Mouse (Mus musculus) T-cell, adult 2 months (primary cell): Measurements from ENCODE around the gene Iqsec2.
A peak's percentile ranks its signal among the peaks of the same experiment; 100 is the strongest.
"Not testable (repeated sequence)": the region's sequence is repeated elsewhere in the genome, so short reads cannot be mapped to it uniquely, and the experiment has no call there.

Experiments
- DNase-seq: peaks from one replicate; pipeline ENCODE4 v3.0.0; 2022; ENCODE audit warnings: low spot score

Iqsec2 gene

DNA sequence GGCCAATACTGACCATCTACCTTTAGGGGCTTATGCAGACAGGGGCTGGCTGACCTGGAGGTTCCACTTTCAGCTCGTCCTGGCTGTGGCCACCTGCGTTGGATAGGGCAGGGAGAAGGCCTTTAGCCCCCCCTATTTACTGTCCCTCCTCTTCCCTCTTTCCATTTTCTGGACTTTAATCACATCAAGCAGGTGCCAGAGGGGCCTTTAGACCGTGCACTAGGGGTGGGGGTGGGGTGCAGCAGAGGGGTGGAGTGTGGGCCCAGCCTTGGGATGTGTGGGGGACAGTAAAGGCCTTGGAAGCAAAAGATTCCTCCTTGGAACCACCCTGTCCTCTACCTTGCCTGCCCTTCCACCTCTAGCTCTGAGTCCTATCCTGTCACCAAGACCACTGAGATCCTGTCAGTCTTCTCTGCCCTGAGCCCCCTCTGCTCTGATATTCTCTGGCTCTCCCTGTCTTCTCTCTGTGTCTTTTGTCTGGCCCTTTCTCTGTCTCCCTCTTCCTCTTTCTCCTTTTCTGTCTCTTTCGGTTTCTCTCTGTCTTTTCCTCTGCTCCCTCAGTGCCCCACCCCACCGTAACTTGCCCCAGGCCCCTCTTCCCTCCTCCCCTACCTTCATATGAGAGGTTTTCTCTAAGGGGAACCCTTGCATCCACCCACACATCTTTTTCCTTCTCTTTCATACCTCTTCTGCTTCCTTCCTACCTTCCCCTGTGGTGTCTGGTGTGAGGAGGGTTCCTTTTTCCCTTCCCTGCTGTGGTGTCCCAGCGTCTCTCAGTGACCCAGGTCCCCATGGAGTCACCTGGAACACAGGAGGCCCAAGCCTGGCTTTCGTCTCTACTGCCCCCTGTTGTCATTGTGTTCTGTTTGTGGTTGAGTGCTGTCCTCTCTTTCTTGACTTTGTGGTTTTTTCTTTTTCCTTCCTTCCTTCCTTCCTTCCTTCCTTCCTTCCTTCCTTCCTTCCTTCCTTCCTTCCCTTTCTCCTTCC lies 35.9 kb downstream of the Iqsec2 start:
- no peak for DNase-seq

DNA sequence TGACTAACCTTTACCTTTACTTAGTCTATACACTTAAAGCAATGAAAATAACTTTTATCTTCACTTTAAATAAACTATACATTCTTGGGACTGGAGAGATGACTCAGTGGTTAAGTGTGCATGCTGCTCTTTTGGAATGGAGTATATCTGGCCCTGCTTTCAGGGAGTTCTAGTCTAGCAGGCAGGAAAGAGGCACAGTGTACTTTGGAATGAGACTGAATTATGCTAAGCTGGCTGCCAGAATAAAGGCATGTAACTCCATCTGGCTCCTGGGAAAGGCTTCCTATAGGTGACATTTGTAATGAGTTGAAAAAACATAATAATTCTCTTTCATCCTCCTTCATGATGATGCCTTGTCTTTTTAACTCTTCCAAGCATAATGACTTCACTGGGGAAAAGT lies 43.1 kb downstream of the Iqsec2 start:
- no peak for DNase-seq

DNA sequence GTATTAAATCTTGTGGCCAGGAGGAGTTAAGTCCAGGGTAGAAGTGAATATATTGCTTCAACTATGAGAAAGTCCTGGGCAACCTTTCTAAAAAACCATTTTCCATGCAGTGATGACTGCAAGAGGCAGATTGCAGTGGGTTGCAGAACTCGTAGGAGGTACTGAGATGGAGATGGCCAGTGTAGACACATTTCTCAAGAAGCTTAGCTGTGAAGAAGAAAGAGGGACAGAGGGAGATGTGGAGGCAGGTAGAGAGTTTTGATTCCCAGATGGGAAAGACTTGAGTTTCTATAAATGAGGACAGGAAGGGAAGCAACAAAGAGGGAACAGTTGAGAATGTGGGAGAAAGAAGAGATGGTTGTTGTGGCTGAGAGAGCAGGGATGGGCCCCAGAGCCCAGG lies 47.2 kb downstream of the Iqsec2 start:
- no peak for DNase-seq

DNA sequence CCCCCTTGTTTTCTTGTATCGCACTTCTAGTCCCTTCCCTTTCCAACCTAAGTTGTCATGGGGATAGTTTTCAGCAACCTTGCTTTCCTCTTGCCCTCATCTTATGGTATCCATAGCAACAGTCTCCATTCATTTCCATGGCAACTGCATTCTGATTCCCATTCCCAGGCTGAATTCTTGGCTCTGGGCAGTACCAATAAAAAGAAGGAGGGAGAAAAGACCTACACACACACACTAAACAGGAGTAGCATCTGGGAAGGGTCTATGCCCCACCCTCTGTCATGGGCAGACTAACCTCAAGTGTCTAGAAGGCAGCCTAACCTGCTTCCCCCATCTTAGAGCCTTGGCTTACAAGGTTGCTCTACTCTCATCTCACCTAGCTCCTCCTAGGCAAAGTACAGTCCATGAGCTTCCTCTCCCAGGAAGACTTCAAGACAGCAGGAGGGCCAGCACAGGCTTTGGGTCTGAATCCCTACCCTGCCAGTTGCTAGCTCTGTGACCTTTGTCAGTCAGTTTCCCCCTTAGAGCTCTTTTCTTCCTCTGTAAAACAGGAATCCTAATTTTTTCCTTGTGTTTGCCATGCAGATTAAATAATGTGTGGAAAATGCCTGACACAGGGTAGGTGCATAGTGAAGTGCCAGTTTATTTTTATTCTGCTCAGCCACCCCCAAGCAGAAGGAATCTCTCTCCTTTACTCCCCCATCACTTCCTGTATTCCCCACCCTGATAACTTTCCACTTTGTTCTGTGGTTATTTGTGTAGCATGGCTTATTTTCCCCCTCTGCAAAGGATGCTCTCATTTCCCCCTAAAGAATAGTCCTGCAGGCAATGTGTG lies 54.0 kb downstream of the Iqsec2 start:
- DNase-seq = no peak

DNA sequence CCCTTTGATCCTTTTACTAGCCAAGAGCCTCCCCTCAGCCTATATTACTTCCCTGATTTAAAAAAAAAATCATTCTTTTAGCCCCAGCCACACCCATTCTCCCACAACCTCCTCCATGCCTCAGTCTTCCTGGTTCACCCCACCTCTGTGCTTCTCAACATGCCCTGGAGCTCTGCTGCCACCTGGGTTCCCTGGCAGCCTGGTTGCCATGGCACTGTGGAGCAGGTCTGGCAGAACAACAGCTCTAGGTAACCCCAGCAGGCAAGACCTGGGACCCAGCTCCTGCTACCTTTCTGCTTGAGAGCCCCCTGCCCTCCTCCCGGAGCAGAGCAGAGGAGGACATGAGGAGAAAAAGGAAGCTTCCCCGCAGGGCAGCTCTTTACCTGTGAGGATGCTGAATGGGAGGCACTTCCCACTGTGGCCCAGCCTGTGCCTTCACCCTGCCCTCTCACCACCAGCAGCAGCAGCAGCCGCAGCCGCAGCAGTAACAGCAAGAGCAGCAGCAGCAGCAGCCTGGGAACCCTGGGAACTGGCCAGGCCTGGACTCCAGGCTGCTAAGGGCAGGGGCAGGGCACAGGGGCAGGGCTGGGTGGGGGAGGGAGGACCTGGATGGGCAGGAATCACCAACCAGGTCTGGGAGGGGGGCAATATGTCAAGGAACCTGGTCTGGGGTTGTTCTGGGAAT lies 57.8 kb downstream of the Iqsec2 start:
- DNase-seq = no peak

DNA sequence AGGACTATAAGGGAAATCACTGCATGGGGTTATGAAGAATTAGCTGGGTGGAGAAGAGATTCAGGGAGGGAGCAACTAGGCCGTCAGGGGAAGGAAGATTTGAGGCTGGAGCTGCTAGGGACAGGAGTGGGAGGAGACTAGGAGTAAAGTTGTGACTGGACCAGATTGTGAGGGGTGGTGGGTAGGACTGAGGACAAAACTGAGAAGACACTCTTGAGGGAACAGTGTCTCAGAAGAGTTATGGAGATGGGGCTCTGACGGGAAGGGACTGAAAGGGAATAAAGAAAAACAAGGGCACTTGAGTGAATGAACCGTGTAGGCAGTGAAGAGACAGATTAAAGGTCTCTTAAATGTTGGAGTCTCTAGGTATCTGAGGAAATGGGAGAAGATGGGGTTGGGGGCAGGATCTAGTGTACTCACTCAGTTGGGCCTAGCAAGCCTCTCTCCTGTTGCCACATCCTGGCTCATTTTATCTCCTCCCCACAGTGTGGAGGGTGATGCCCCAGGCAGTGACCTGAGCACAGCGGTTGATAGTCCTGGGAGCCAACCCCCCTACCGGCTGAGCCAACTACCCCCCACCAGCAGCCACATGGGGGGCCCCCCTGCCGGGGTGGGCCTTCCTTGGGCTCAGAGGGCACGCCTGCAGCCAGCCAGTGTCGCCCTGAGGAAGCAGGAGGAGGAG lies 58.5 kb downstream of the Iqsec2 start:
- no peak for DNase-seq

DNA sequence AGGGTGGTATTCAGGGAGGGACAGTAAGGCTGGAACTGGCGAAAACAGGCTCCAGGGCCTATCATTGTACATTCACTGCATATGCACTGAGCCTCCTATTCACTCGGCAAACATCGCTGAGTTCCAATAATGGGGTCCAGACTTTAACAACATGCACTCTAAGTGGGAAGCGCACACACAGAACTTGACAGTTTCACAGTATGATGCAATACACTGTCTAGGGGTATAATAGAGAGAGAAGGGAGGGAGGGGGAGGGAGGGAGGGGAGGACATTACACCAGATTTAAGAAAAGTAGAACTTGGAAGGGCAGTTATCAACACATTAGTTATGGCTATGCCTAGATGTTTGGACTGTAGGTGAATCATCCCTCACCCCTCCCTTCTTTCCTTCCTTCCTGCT lies 59.2 kb downstream of the Iqsec2 start:
- DNase-seq = no peak

DNA sequence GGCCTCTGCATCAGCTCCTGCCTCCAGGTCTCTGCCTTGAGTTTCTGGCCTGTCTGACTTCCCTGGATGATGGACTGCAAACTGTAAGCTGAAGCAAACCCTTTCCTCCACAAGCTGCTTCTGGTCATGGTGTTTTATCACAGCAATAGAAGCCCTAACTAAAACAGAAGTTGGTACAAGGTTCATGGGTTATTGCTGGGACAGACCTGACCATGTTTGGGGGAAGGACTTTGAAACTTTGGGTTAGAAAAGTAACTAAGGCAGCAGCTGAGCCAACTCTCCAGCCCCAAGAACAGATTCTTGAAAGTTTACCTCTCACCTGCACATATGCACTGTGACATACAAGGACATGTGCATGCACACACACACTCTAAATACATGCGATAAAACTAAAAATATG lies 61.4 kb downstream of the Iqsec2 start:
- no peak for DNase-seq

DNA sequence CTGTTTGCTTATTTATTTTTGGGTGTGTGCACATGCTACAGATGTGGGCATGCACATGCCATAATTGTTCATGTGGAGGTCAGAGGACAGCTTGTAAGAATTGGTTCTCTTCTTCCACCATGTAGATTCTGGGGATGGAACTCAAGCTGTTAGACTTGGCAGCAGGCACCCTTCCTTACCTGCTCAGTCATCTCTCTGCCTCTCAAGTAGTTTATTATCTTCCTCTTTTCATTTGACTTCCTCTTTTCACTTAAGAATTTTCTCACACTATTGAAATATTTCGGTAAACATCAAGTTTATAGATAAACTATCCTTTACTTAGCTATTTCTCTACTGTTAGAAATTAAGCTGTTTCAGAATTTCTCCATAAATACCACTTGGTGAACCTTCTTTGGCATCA lies 70.6 kb downstream of the Iqsec2 start:
- DNase-seq = no peak

DNA sequence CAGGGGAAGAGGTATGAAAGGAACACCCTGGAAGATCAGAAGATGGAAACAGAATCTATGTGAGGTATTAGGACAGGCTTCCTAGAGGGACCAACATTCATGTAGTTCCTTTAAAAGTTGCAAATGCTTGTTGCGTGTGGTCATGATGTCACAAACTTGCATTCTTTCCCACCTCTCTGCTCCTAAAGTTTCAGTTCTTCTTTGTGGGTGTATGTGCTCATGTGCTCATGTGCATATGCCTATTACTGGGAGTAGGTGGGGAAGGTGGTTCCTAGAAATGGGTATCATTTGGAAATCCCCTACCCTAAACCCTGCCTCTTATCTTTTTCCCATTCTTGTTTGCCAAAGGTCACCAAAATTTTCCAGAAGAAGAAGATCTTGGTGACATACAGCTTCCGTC lies 74.5 kb downstream of the Iqsec2 start:
- no peak for DNase-seq

DNA sequence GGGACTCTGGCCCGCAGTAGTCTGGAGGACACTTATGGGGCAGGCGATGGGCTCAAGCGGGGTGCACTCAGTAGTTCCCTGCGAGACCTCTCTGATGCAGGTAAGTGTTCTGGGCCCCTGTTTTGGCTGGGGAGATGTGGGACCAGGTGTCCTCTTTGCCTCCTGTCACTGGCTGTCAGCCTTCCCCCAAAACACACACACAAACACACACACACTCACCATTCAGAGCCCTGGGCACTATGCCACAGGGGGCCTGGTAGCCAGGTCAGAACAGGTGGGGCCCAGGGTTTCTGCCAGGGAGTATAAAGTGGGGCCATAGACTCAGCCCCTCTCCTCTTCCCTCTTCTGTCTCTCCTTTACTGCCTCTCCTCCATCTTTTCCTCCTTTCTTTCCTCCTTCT lies 77.7 kb downstream of the Iqsec2 start:
- no peak for DNase-seq

DNA sequence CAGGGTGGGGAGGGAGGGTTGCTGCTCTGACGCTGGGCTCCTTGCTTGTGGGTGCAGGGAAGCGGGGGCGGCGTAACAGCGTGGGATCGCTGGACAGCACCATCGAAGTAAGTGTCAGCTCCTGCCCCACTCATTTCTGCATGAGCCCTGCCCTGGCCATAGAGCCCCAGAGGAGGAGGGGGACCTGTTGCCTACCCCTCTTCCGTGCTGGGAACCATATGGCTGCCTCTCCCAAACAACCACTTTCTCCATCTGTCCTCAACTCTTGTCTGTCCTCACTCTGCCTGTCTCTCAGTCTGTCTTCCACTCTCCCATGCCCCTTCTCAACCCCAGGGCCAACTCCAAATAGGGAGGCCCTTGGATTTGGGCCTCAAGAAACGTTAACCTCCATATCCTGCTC lies 78.2 kb downstream of the Iqsec2 start:
- DNase-seq = no peak

DNA sequence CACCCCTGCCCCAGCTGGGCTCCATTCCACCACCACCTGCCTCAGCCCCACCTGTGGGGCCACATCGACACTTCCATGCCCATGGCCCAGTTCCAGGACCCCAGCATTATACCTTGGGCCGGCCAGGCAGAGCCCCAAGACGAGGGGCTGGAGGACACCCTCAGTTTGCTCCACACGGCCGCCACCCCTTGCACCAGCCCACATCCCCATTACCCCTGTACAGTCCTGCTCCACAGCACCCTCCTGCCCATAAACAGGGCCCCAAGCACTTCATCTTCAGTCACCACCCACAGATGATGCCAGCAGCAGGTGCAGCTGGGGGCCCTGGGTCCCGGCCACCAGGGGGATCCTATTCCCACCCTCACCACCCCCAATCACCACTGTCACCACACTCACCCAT lies 79.2 kb downstream of the Iqsec2 start:
- no peak for DNase-seq

DNA sequence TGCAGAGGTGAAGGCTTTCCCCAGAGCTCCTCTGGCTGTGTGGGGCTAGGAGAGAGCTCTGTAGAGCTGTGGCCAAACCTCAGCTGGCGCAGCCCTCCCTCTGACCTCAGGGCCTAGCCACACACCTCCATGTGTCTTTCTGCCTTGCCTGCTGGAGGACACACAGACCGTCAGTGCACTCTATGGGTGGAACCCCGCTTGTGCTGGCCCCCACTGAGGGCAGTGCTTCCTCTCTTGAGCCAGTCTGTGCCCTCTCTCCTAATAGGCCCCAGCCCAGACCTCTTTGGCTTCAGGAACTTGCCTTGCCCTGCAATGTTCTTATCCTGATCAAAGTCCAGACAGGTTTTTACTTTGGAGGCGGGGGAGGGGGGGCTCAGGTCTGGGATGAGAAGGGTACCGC lies 80.2 kb downstream of the Iqsec2 start:
- no peak for DNase-seq

DNA sequence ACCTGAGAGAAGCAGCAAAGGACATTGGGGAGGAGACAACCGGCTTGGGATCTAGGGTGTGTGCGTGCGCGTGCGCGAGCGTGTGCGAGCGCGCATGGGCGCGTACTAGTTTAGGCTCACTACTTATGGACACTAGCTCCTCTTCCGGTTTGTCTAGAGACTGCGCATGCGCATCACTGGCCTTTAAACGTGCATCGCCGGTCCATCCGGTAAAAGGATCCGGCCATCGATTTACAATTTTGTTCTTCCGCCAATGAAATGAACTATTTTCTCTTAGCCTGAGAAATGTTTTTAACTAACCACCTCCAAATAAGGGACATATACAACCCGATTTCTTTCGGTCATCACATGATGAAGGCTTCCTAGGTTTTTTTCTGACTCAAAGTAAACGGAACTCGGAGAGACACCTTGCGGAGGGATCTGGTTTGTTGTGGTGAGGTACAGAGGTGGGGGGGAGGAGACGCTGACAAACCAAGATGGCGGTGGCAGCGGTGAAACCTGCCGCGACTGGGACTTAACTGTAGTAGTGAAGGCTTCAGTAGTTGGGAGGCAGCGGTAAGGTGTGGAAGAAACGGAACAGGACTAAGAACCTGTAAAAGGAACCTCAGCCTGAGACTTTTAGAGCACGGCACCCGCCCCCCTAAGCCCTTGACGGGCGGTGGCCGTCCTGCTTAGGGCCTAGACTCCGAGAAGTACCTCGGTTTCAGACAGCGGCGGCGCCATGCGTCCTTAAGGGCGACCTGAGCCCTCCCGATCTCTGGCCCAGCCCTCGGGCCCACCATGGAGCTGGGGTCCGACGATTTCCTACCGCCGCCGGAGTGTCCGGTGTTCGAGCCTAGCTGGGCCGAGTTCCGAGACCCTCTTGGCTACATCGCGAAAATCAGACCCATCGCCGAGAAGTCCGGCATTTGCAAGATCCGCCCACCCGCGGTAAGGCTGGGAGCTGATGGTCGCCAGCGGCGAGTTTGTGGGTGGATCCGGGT lies 89.0 kb downstream of the Iqsec2 start, which contains the start of gene Kdm5c:
TSS of gene Kdm5c (plus strand) at position 240 of the 983 bp plus-strand sequence.
- DNase-seq = peak; percentile 94

DNA sequence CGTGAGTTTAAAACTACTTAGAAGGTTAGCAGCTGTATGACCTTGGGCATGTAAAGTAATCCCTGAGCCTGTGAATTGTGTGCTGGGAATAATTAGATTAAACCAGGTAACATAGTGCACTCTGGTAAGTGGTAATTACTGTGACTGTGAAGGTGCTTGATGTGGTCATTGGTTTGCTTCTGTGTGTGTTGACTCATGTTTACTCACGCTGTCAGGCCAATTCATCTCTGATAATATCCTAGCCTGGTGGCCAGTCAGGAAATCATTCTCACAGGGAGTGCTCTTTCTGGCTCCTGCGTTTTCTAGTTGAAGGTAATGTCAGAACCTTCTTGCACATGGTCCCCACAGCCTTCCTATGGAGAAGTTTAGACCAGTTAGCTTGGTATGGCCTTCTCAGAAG lies 90.1 kb downstream of the Iqsec2 start:
- peak; percentile 4 for DNase-seq

DNA sequence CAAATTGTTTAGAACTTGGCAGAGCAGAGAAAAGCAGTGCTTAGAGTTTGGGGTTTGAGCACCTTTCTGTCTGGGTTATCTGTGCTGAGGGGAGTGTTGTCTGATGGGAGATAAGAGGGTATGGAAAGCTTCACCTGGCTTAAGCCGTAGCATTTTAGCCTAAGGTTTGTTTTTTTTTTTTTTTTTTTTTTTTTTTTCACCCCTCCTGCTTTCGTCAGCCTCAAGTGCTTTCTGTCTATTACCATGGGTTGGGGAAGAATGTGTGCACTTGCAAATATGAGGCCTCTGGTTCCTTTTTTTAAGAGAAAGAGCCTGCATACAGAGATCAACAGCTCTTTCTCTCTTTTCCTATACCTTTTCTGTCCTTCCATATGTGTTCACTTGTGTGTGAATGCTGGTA lies 91.7 kb downstream of the Iqsec2 start:
- DNase-seq = no peak

DNA sequence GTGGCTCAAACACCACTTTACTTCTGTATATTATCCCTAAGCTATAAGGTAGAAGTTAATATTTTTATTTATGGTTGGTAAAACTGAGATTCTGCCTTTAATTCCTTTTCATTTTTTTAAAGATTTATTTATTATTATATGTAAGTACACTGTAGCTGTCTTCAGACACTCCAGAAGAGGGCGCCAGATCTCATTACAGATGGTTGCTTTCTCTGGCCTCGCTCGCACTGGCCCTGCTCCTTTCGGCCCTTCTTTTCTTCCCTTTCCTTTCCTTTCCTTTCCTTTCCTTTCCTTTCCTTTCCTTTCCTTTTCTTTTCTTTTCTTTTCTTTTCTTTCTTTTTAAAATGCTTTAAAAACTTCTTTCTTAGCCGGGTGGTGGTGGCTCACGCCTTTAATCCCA lies 99.1 kb downstream of the Iqsec2 start:
- DNase-seq = not testable (repeated sequence)

DNA sequence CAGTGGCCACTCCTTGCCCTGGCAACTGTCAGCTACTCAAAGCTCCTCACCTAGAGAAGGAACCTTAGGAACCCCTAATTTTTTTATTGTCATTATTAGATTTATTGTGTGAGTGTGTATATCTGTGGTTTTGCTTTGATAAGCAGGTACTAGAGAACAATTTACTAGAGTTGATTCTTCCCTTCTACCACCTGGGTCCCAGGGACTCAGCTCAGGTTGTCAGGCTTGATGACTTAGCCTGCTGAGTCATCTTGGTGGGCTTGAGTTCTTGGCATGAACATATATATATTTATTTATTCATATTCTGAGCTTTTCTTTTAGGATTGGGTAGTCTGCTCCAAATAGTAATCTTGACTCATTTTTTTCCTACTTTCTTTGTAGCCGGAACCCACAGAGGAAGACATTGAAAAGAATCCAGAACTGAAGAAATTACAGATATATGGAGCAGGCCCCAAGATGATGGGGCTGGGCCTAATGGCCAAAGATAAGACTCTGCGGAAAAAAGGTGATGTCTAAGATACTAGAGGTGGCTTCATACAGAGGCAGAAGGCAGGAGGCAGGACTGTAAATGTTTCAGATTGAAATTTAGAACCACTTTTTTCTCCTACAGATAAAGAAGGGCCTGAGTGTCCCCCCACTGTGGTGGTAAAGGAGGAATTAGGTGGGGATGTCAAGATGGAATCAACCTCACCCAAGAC lies 100.6 kb downstream of the Iqsec2 start:
- no peak for DNase-seq

DNA sequence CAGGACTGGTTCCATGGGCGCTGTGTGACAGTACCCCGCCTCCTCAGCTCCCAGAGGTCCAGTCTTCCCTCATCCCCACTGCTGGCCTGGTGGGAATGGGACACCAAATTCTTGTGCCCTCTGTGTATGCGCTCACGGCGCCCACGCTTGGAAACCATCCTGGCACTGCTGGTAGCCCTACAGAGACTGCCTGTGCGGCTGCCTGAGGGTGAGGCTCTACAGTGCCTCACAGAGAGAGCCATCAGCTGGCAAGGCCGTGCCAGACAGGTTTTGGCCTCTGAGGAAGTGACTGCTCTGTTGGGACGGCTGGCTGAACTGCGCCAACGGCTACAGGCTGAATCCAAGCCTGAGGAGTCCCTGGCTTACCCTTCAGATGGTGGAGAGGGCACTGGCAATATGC lies 127.1 kb downstream of the Iqsec2 start:
- no peak for DNase-seq
